Mouse (Mus musculus) hematopoietic multipotent progenitor cell, adult 10-12 weeks (in vitro differentiated cells): ENCODE data around the gene Ext2. TPM values are rescaled to one million over a fixed set of nuclear protein-coding genes. Genes with fewer than 3 reads are reported as not detected.

Experiments used
- polyA plus RNA-seq: library from polyadenylated mRNA; stranded (reverse); fragments of >175 nt; gene quantifications from 2 replicates; pipeline ENCODE4 v1.2.3, GENCODE M21; 2012; ENCODE audit warnings: low replicate concordance

Ext2 gene
- 34.5 and 74.2 TPM in 2 replicates for polyA plus RNA-seq

DNA sequence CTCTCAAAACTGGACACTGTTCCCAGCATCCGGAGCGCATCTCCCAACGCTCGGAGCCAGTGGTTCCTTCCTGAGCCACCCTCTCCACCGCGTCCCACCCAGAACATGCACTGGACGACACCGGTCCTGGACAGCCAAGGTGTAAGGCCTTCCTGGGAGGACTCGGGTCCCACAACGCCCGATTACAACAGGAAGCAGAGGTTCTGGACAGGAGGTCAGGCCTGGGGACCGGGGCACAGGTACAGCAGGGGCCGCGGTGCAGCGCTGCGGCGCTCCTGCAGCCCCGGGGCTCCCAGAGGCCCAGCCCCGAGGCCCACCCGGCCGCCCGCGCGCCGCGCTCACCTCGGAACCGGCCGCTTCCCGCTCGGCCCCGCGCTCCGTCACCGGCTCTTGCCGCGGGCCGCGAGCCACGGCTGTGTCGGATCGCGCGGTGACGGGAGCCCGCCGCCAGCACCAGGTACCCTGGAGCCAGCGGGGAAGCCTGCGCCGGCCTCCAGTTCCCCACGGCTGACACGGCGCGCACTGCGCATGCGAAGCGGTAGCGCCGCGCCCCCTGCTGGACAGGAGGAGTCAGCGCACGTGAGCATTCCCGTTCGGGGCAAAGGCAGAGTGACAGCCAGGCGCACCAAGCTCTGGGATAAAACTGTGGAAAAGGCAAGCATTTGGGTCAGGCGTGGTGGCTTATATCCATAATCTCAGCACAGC, at the start of gene Ext2:
Gene Ext2, minus strand, starts transcription at position 524 of the 705 bp plus-strand sequence.

DNA sequence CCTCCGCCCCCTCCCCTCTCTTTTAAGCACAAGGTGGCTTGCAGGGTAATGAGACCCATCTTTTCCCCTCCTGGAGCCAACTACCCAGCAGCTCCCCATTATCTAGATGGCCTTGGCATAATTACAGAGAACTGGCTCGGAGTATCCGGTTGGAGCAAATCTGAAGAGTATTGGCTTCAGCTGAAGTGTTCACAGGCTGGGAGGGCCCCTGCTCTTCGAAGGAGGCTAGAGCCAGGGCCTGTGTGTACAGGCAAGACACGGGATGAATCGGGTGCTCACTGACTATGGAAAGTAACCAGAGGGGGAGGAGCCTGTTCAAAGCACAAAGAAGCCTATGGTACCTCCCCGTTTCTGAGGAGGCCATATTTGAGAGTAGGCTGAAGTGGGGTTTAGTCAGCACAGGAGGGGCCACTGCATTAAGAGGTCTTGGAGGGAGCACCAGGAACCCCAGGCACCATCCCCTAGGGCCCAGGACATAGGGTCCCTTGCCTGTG, 46.8 kb upstream of the Ext2 start, which contains the start of gene Accsl:
Gene Accsl, minus strand, starts transcription at position 51 of the 494 bp plus-strand sequence.

DNA sequence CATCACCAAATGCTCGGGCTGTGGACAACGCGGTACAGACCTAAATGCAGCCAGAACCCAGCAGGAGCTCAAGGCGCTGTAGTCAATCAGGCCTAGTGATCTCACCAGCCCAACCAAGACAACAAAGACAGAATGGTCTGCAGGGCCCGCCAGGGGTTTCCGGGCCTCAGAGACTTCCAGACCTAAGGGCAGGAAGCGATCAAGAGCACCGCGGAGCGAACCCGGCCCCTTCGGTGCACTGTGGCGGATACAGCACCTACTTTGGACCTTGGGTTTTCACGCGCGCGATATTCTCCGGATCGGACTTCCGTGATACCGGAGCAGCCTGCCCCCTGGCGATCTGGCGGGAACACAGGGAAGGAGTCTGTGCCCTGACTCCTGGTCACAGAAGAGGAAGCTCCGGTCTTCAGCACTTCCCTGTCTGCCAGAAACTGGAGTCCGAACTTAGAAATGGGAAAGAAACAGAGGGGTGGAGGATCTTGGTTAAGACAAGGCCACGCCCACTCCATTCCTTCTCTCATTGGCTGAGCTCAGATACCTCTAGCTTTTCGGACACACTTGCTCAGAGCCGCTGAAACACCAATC, 27.2 kb upstream of the Ext2 start, which contains the start of gene Accs:
Gene Accs, minus strand, starts transcription at position 439 of the 585 bp plus-strand sequence.

Other genes with a start within 250 kb of the Ext2 start
- gene Alx4, start 180.2 kb downstream of the Ext2 start, polyA plus RNA-seq, result 0.07 TPM in 1 of 2 replicates, not detected in the other
- 3.6 and 11.8 TPM in 2 replicates for gene Accs, start 27.4 kb upstream of the Ext2 start, polyA plus RNA-seq
- gene Accsl, start 46.6 kb upstream of the Ext2 start, polyA plus RNA-seq, result 0.39 TPM in 1 of 2 replicates, not detected in the other
- 1.7 and 2.6 TPM in 2 replicates for gene Gm13889, start 134.6 kb upstream of the Ext2 start, polyA plus RNA-seq
- gene Gm27027, start 173.8 kb upstream of the Ext2 start, polyA plus RNA-seq, result not detected in 2 replicates
- gene Alkbh3, start 188.2 kb upstream of the Ext2 start, polyA plus RNA-seq, result 36.3 and 49.1 TPM in 2 replicates